Mouse (Mus musculus) CH12.LX (cell line): ENCODE measurements at regions not wholly inside any gene's neighbourhood (a gene's known extent, or its start where the extent isn't known, plus 50 kb on each side); places are given as distances from the start of the nearest gene placed in this dataset.

Experiments
- CTCF ChIP-seq, 2 experiments: IDR thresholded peaks in 1 of 2; conservative IDR thresholded peaks in 1 of 2; 2 replicates each; pipeline ENCODE4 v1.5.1; 2011 to 2012; ENCODE audit warnings: low read depth in 2 of 2, low read length in 2 of 2, improper control_type of control experiment in 1 of 2, inconsistent platforms in 1 of 2, mild to moderate bottlenecking in 1 of 2, moderate library complexity in 1 of 2
- GABPA ChIP-seq: IDR thresholded peaks from 2 replicates; pipeline ENCODE4 v1.6.1; 2012; ENCODE audit warnings: low read depth, low read length, improper control_type of control experiment, inconsistent platforms; ENCODE audit not compliant: insufficient replicate concordance
- MAZ ChIP-seq: IDR thresholded peaks from 2 replicates; pipeline ENCODE4 v1.6.1; 2012; ENCODE audit warnings: low read depth, mild to moderate bottlenecking, inconsistent platforms, low read length, improper control_type of control experiment, moderate library complexity
- NRF1 ChIP-seq: IDR thresholded peaks from 2 replicates; pipeline ENCODE4 v1.6.1; 2014; ENCODE audit warnings: low read depth, mild to moderate bottlenecking, inconsistent platforms, low read length, improper control_type of control experiment, moderate library complexity
- POLR2A ChIP-seq: IDR thresholded peaks from 2 replicates; pipeline ENCODE4 v1.6.1; 2011; ENCODE audit warnings: low read depth, mild to moderate bottlenecking, improper control_type of control experiment, low read length
- SMC3 ChIP-seq: IDR thresholded peaks from 2 replicates; pipeline ENCODE4 v1.6.1; 2011; ENCODE audit warnings: low read depth, low read length, improper control_type of control experiment
- TBP ChIP-seq: conservative IDR thresholded peaks from 2 replicates; pipeline ENCODE4 v1.6.1; 2011; ENCODE audit warnings: low read depth, low read length, improper control_type of control experiment
- USF1 ChIP-seq: IDR thresholded peaks from 2 replicates; pipeline ENCODE4 v1.6.1; 2014; ENCODE audit warnings: low read depth, mild to moderate bottlenecking, inconsistent platforms, low read length, improper control_type of control experiment
- ZNF384 ChIP-seq: IDR thresholded peaks from 2 replicates; pipeline ENCODE4 v1.6.1; 2012; ENCODE audit warnings: low read depth, low read length, improper control_type of control experiment, inconsistent platforms

DNA sequence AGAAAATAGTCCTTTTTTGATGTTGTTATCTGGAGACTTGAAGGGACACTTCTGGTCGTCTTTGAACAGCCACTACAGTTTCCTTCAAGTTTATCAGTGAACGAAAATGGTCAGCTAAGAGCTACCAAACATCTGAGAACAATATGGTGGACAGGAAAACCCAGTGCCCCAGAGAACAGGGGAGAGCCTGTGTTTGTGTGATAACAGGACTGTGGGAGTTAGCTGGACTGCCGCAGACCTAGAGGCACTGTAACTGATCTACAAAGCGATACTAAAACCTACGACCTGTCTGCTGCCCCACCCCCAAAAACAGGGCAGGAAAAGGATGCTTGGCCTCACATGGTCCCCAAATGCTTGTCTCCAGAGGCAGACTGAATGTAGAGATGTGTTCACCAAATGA lies 175.5 kb downstream of the Mreg start:
- TF ChIP-seq NRF1, result no peak
- TF ChIP-seq GABPA, result no peak
- no peak for TF ChIP-seq POLR2A
- TF ChIP-seq CTCF (conservative IDR thresholded peaks at IDR 0.05 in 1 of 2, IDR thresholded peaks at IDR 0.05 in 1 of 2; ENCODE audit: low read depth in 2 of 2, low read length in 2 of 2), result no peak
- TF ChIP-seq USF1, result no peak
- TF ChIP-seq TBP, result no peak
- no peak for TF ChIP-seq MAZ
- TF ChIP-seq SMC3, result no peak
- TF ChIP-seq ZNF384, result no peak
